Comparison of ENCODE assay signal across 17 mouse cellular contexts in genomic region chr19:14892390-14892758, GRCm38 (mm10).
DNase-seq lines count a peak whose midpoint lies in the region; ATAC-seq lines count a peak whose summit lies in the region.
"Had no signal": no experiment of that assay in that cellular context is flagged by ENCODE, and none has a peak within 500 bp of the region (broad histone marks: within the 10 kb centered on the region; RNA-seq: fewer than 3 reads in every experiment).

No protein-coding gene starts in this region.

- H3K9ac ChIP-seq in limb, embryonic 11.5 days (ENCODE audit: low read length): no peak overlapping the region
- no peak overlapping the region for H3K9ac ChIP-seq in hindbrain, embryonic 11.5 days (ENCODE audit: low read depth, low read length)
- H3K9ac ChIP-seq in neural tube, embryonic 12.5 days: no peak overlapping the region
- H3K9ac ChIP-seq: embryonic facial prominence, embryonic 13.5 days; intestine, embryonic 15.5 days; liver, embryonic 12.5 days; lung, embryonic 15.5 days had no signal

- H3K27ac ChIP-seq in limb, embryonic 11.5 days (replicated peaks; ENCODE audit: low read depth, low read length): no peak overlapping the region
- H3K27ac ChIP-seq in limb, embryonic 10.5 days: no peak overlapping the region
- H3K27ac ChIP-seq in hindbrain, embryonic 11.5 days (ENCODE audit: low read depth, low read length): no peak overlapping the region; the same call in 1 of the 2 replicates
- H3K27ac ChIP-seq in neural tube, embryonic 12.5 days: no peak overlapping the region
- H3K27ac ChIP-seq: embryonic facial prominence, embryonic 13.5 days; intestine, embryonic 15.5 days; kidney, postnatal 0 days; liver, embryonic 12.5 days; lung, embryonic 15.5 days had no signal

- no peak overlapping the region for H3K4me2 ChIP-seq in limb, embryonic 11.5 days (ENCODE audit: low read depth, severe bottlenecking)
- no peak overlapping the region for H3K4me2 ChIP-seq in hindbrain, embryonic 11.5 days (replicated peaks; ENCODE audit: low read depth, low read length)
- peak overlapping the region; percentile 48 for H3K4me2 ChIP-seq in neural tube, embryonic 12.5 days (replicated peaks)
- H3K4me2 ChIP-seq: intestine, embryonic 15.5 days; liver, embryonic 12.5 days; lung, embryonic 15.5 days had no signal

- DNase-seq in limb, embryonic 11.5 days (ENCODE audit: low spot score): peak; percentile 28
- DNase-seq in limb, embryonic 10.5 days (ENCODE audit: low spot score): no peak
- DNase-seq in embryo, embryonic 11 days: peak; percentile 37
- DNase-seq in hindbrain, embryonic 11.5 days (ENCODE audit: low spot score): peak; percentile 20
- DNase-seq in kidney, adult 11 months: no peak
- DNase-seq in adrenal gland, postnatal 4 days (ENCODE audit: low spot score in 2 of 2): no peak
- DNase-seq in left cerebral cortex, postnatal 14 days (ENCODE audit: low spot score in 2 of 2): no peak
- DNase-seq: adrenal gland, adult 8-10 months; cerebellum, adult 9-11 months; gastrocnemius, postnatal 10 days; thymus, postnatal 14 days had no signal

- 30% methylated on average over 6 of the region's 6 CpGs for WGBS in limb, embryonic 11.5 days
- WGBS in limb, embryonic 10.5 days: 37% methylated on average over 6 of the region's 6 CpGs
- WGBS in hindbrain, embryonic 11.5 days: 35% methylated on average over 6 of the region's 6 CpGs
- 11% methylated on average over 6 of the region's 6 CpGs for WGBS in neural tube, embryonic 12.5 days

- no peaks in the 10 kb centered on the region for H3K36me3 ChIP-seq in limb, embryonic 11.5 days (ENCODE audit: control insufficient read depth, insufficient read depth, low read length)
- H3K36me3 ChIP-seq in limb, embryonic 10.5 days: no peaks in the 10 kb centered on the region
- no peaks in the 10 kb centered on the region for H3K36me3 ChIP-seq in hindbrain, embryonic 11.5 days (ENCODE audit: control insufficient read depth, insufficient read depth, low read length)
- no peaks in the 10 kb centered on the region for H3K36me3 ChIP-seq in neural tube, embryonic 12.5 days
- H3K36me3 ChIP-seq: embryonic facial prominence, embryonic 13.5 days; intestine, embryonic 15.5 days; liver, embryonic 12.5 days; lung, embryonic 15.5 days had no signal

- no peak for ATAC-seq in limb, embryonic 11.5 days (ENCODE audit: insufficient number of reproducible peaks, low FRiP score, low TSS enrichment, low read depth)
- no peak for ATAC-seq in hindbrain, embryonic 11.5 days (ENCODE audit: low FRiP score)
- no peak for ATAC-seq in neural tube, embryonic 12.5 days (ENCODE audit: low FRiP score, low read depth)
- ATAC-seq: intestine, embryonic 15.5 days; liver, embryonic 12.5 days had no signal

- peaks cover 4% of the 10 kb centered on the region for H3K27me3 ChIP-seq in limb, embryonic 11.5 days (ENCODE audit: control insufficient read depth, insufficient read depth, low read length)
- H3K27me3 ChIP-seq in limb, embryonic 10.5 days (ENCODE audit: low read depth, poor library complexity, severe bottlenecking): peaks cover 45% of the 10 kb centered on the region
- peaks cover 3% of the 10 kb centered on the region; the same call in 1 of the 2 replicates for H3K27me3 ChIP-seq in hindbrain, embryonic 11.5 days (ENCODE audit: control insufficient read depth, insufficient read depth, low read length)
- H3K27me3 ChIP-seq in neural tube, embryonic 12.5 days (replicated peaks): peaks cover 33% of the 10 kb centered on the region

- peaks cover 10% of the 10 kb centered on the region; the same call in 1 of the 2 replicates for H3K4me1 ChIP-seq in limb, embryonic 11.5 days (ENCODE audit: control insufficient read depth, insufficient read depth, low read length)
- peaks cover 35% of the 10 kb centered on the region for H3K4me1 ChIP-seq in limb, embryonic 10.5 days
- H3K4me1 ChIP-seq in hindbrain, embryonic 11.5 days (replicated peaks; ENCODE audit: control insufficient read depth, insufficient read depth, low read length): peaks cover 11% of the 10 kb centered on the region
- H3K4me1 ChIP-seq in neural tube, embryonic 12.5 days: peaks cover 32% of the 10 kb centered on the region
- H3K4me1 ChIP-seq: liver, embryonic 12.5 days had no signal

- intact Hi-C loops in left cerebral cortex, postnatal 14 days (cut with DNase I): no loop called here

- no peak overlapping the region for H3K4me3 ChIP-seq in limb, embryonic 11.5 days (ENCODE audit: low read depth, low read length)
- H3K4me3 ChIP-seq in limb, embryonic 10.5 days: no peak overlapping the region
- no peak overlapping the region for H3K4me3 ChIP-seq in hindbrain, embryonic 11.5 days (ENCODE audit: low read depth, low read length)
- no peak overlapping the region for H3K4me3 ChIP-seq in neural tube, embryonic 12.5 days
- H3K4me3 ChIP-seq: embryonic facial prominence, embryonic 13.5 days; intestine, embryonic 15.5 days; liver, embryonic 12.5 days; lung, embryonic 15.5 days had no signal

- no peaks in the 10 kb centered on the region for H3K9me3 ChIP-seq in limb, embryonic 11.5 days (ENCODE audit: control insufficient read depth, low read length)
- H3K9me3 ChIP-seq in limb, embryonic 10.5 days (replicated peaks): no peaks in the 10 kb centered on the region
- no peaks in the 10 kb centered on the region for H3K9me3 ChIP-seq in hindbrain, embryonic 11.5 days (ENCODE audit: control insufficient read depth, low read length)
- H3K9me3 ChIP-seq in neural tube, embryonic 12.5 days: no peaks in the 10 kb centered on the region
- H3K9me3 ChIP-seq: embryonic facial prominence, embryonic 13.5 days; intestine, embryonic 15.5 days; liver, embryonic 12.5 days; lung, embryonic 15.5 days had no signal

Comparison
In these comparisons a context has a peak if more than half of its experiments do, and no peak if none do; other contexts are left out.
1. DNase-seq: peak in limb, embryonic 11.5 days (single experiment), embryo, embryonic 11 days (single experiment) and hindbrain, embryonic 11.5 days (single experiment); none in limb, embryonic 10.5 days (single experiment), kidney, adult 11 months (single experiment), adrenal gland, postnatal 4 days (0 of 2) and left cerebral cortex, postnatal 14 days (0 of 2).